Mouse (Mus musculus): ENCODE data around the gene Lrrc8d. TPM values are rescaled to one million over a fixed set of nuclear protein-coding genes. Genes with fewer than 3 reads are reported as not detected.
A peak's percentile ranks its signal among the peaks of the same experiment; 100 is the strongest.

Gene Lrrc8d
- polyA plus RNA-seq, 1 experiment from 2014 or later, result 9.7 TPM

GRCm38 (mm10) chr5:105697886-105698285 is 1.9 kb upstream of the Lrrc8d start:
- no peak for ATAC-seq (ENCODE audit: insufficient read depth, low FRiP score)
- Histone ChIP-seq H3K9me3 (replicated peaks; ENCODE audit: control insufficient read depth, low read length) (no peaks in the 10 kb centered on the region), H3K4me3 (replicated peaks; ENCODE audit: low read length) (no peak overlapping the region), H3K27me3 (ENCODE audit: control insufficient read depth, insufficient read depth, low read length) (no peaks in the 10 kb centered on the region), H3K4me2 (ENCODE audit: low read depth, low read length) (no peak overlapping the region), H3K4me1 (ENCODE audit: control insufficient read depth, insufficient read depth, low read length) (peaks cover 17% of the 10 kb centered on the region; the same call in 1 of the 2 replicates), H3K9ac (ENCODE audit: low read length) (no peak overlapping the region), H3K36me3 (ENCODE audit: control insufficient read depth, insufficient read depth, low read length) (no peaks in the 10 kb centered on the region), H3K27ac (ENCODE audit: low read length) (no peak overlapping the region)
- 84% methylated on average over 3 of the region's 3 CpGs for WGBS

GRCm38 (mm10) chr5:105698694-105699093 is 1.1 kb upstream of the Lrrc8d start:
- Histone ChIP-seq H3K9me3 (replicated peaks; ENCODE audit: control insufficient read depth, low read length) (no peaks in the 10 kb centered on the region), H3K36me3 (ENCODE audit: control insufficient read depth, insufficient read depth, low read length) (no peaks in the 10 kb centered on the region), H3K4me2 (ENCODE audit: low read depth, low read length) (peak overlapping the region; percentile 93), H3K9ac (ENCODE audit: low read length) (peak overlapping the region; percentile 93), H3K27me3 (ENCODE audit: control insufficient read depth, insufficient read depth, low read length) (no peaks in the 10 kb centered on the region), H3K27ac (ENCODE audit: low read length) (peak overlapping the region; percentile 93), H3K4me1 (ENCODE audit: control insufficient read depth, insufficient read depth, low read length) (peaks cover 18% of the 10 kb centered on the region; the same call in 1 of the 2 replicates), H3K4me3 (replicated peaks; ENCODE audit: low read length) (peak overlapping the region; percentile 88)
- WGBS, result 32% methylated on average over 7 of the region's 7 CpGs
- ATAC-seq (ENCODE audit: insufficient read depth, low FRiP score), result peak; percentile 14; the same call in 1 of the 2 replicates

GRCm38 (mm10) chr5:105700070-105700851 is 492 bp downstream of the Lrrc8d start:
- H3K27ac ChIP-seq (ENCODE audit: low read length), result peak overlapping the region; percentile 93
- ATAC-seq (ENCODE audit: insufficient read depth, low FRiP score), result peak; percentile 83
- H3K27me3 ChIP-seq (ENCODE audit: control insufficient read depth, insufficient read depth, low read length), result no peaks in the 10 kb centered on the region
- peaks cover 24% of the 10 kb centered on the region for H3K4me1 ChIP-seq (ENCODE audit: control insufficient read depth, insufficient read depth, low read length)
- H3K9ac ChIP-seq (ENCODE audit: low read length), result peak overlapping the region; percentile 93
- peak overlapping the region; percentile 88 for H3K4me3 ChIP-seq (replicated peaks; ENCODE audit: low read length)
- H3K36me3 ChIP-seq (ENCODE audit: control insufficient read depth, insufficient read depth, low read length), result no peaks in the 10 kb centered on the region
- WGBS, result under 1% methylated on average over 101 of the region's 101 CpGs
- H3K4me2 ChIP-seq (ENCODE audit: low read depth, low read length), result peak overlapping the region; percentile 93
- no peaks in the 10 kb centered on the region for H3K9me3 ChIP-seq (replicated peaks; ENCODE audit: control insufficient read depth, low read length)

- Histone ChIP-seq H3K36me3 (ENCODE audit: control insufficient read depth, insufficient read depth, low read length) (no peaks in the 10 kb centered on the region), H3K27me3 (ENCODE audit: control insufficient read depth, insufficient read depth, low read length) (no peaks in the 10 kb centered on the region), H3K4me3 (replicated peaks; ENCODE audit: low read length) (peak overlapping the region; percentile 88), H3K9ac (ENCODE audit: low read length) (no peak overlapping the region; the same call in 1 of the 2 replicates), H3K27ac (ENCODE audit: low read length) (no peak overlapping the region), H3K4me2 (ENCODE audit: low read depth, low read length) (peak overlapping the region; percentile 93), H3K9me3 (replicated peaks; ENCODE audit: control insufficient read depth, low read length) (no peaks in the 10 kb centered on the region), H3K4me1 (ENCODE audit: control insufficient read depth, insufficient read depth, low read length) (peaks cover 24% of the 10 kb centered on the region)
- ATAC-seq (ENCODE audit: insufficient read depth, low FRiP score), result no peak
- 48% methylated on average over 9 of the region's 9 CpGs for WGBS
These were observed 1.6 kb downstream of the Lrrc8d start for GRCm38 (mm10) chr5:105701326-105701725.

- peak overlapping the region; percentile 93; the same call in 1 of the 2 replicates for H3K4me2 ChIP-seq (ENCODE audit: low read depth, low read length)
- no peaks in the 10 kb centered on the region for H3K36me3 ChIP-seq (ENCODE audit: control insufficient read depth, insufficient read depth, low read length)
- H3K9me3 ChIP-seq (replicated peaks; ENCODE audit: control insufficient read depth, low read length), result no peaks in the 10 kb centered on the region
- ATAC-seq (ENCODE audit: insufficient read depth, low FRiP score), result no peak
- H3K4me3 ChIP-seq (replicated peaks; ENCODE audit: low read length), result no peak overlapping the region
- no peaks in the 10 kb centered on the region for H3K27me3 ChIP-seq (ENCODE audit: control insufficient read depth, insufficient read depth, low read length)
- no peak overlapping the region for H3K9ac ChIP-seq (ENCODE audit: low read length)
- no peak overlapping the region for H3K27ac ChIP-seq (ENCODE audit: low read length)
- WGBS, result 62% methylated on average over 8 of the region's 8 CpGs
- peaks cover 24% of the 10 kb centered on the region for H3K4me1 ChIP-seq (ENCODE audit: control insufficient read depth, insufficient read depth, low read length)
These were observed 2.1 kb downstream of the Lrrc8d start for GRCm38 (mm10) chr5:105701844-105702243.

GRCm38 (mm10) chr5:105702580-105703285 is 3.0 kb downstream of the Lrrc8d start:
- H3K4me3 ChIP-seq (replicated peaks; ENCODE audit: low read length), result no peak overlapping the region
- no peak overlapping the region for H3K27ac ChIP-seq (ENCODE audit: low read length)
- 75% methylated on average over 9 of the region's 9 CpGs for WGBS
- H3K36me3 ChIP-seq (ENCODE audit: control insufficient read depth, insufficient read depth, low read length), result no peaks in the 10 kb centered on the region
- no peaks in the 10 kb centered on the region for H3K27me3 ChIP-seq (ENCODE audit: control insufficient read depth, insufficient read depth, low read length)
- no peak overlapping the region for H3K9ac ChIP-seq (ENCODE audit: low read length)
- no peak for ATAC-seq (ENCODE audit: insufficient read depth, low FRiP score)
- H3K4me1 ChIP-seq (ENCODE audit: control insufficient read depth, insufficient read depth, low read length), result peaks cover 24% of the 10 kb centered on the region
- no peak overlapping the region for H3K4me2 ChIP-seq (ENCODE audit: low read depth, low read length)
- H3K9me3 ChIP-seq (replicated peaks; ENCODE audit: control insufficient read depth, low read length), result no peaks in the 10 kb centered on the region

GRCm38 (mm10) chr5:105703286-105703655 is 3.5 kb downstream of the Lrrc8d start:
- H3K27me3 ChIP-seq (ENCODE audit: control insufficient read depth, insufficient read depth, low read length), result no peaks in the 10 kb centered on the region
- H3K4me3 ChIP-seq (replicated peaks; ENCODE audit: low read length), result no peak overlapping the region
- peaks cover 24% of the 10 kb centered on the region for H3K4me1 ChIP-seq (ENCODE audit: control insufficient read depth, insufficient read depth, low read length)
- ATAC-seq (ENCODE audit: insufficient read depth, low FRiP score), result no peak
- 83% methylated on average over 11 of the region's 11 CpGs for WGBS
- no peaks in the 10 kb centered on the region for H3K36me3 ChIP-seq (ENCODE audit: control insufficient read depth, insufficient read depth, low read length)
- no peak overlapping the region for H3K4me2 ChIP-seq (ENCODE audit: low read depth, low read length)
- no peak overlapping the region for H3K9ac ChIP-seq (ENCODE audit: low read length)
- no peak overlapping the region for H3K27ac ChIP-seq (ENCODE audit: low read length)
- no peaks in the 10 kb centered on the region for H3K9me3 ChIP-seq (replicated peaks; ENCODE audit: control insufficient read depth, low read length)

- H3K27ac ChIP-seq (ENCODE audit: low read length), result no peak overlapping the region
- H3K4me3 ChIP-seq (replicated peaks; ENCODE audit: low read length), result no peak overlapping the region
- no peak overlapping the region for H3K4me2 ChIP-seq (ENCODE audit: low read depth, low read length)
- peaks cover 17% of the 10 kb centered on the region for H3K4me1 ChIP-seq (ENCODE audit: control insufficient read depth, insufficient read depth, low read length)
- ATAC-seq (ENCODE audit: insufficient read depth, low FRiP score), result no peak
- WGBS, result 40% methylated on average over 9 of the region's 9 CpGs
- no peaks in the 10 kb centered on the region for H3K9me3 ChIP-seq (replicated peaks; ENCODE audit: control insufficient read depth, low read length)
- H3K9ac ChIP-seq (ENCODE audit: low read length), result peak overlapping the region; percentile 22; the same call in 1 of the 2 replicates
- H3K36me3 ChIP-seq (ENCODE audit: control insufficient read depth, insufficient read depth, low read length), result no peaks in the 10 kb centered on the region
- no peaks in the 10 kb centered on the region for H3K27me3 ChIP-seq (ENCODE audit: control insufficient read depth, insufficient read depth, low read length)
These were observed 4.8 kb downstream of the Lrrc8d start for GRCm38 (mm10) chr5:105704573-105704972.

- no peak overlapping the region for H3K4me3 ChIP-seq (replicated peaks; ENCODE audit: low read length)
- no peak overlapping the region for H3K9ac ChIP-seq (ENCODE audit: low read length)
- no peaks in the 10 kb centered on the region for H3K9me3 ChIP-seq (replicated peaks; ENCODE audit: control insufficient read depth, low read length)
- peaks cover 18% of the 10 kb centered on the region for H3K4me1 ChIP-seq (ENCODE audit: control insufficient read depth, insufficient read depth, low read length)
- H3K4me2 ChIP-seq (ENCODE audit: low read depth, low read length), result no peak overlapping the region
- 66% methylated on average over 11 of the region's 11 CpGs for WGBS
- no peak overlapping the region for H3K27ac ChIP-seq (ENCODE audit: low read length)
- no peaks in the 10 kb centered on the region for H3K36me3 ChIP-seq (ENCODE audit: control insufficient read depth, insufficient read depth, low read length)
- no peak for ATAC-seq (ENCODE audit: insufficient read depth, low FRiP score)
- no peaks in the 10 kb centered on the region for H3K27me3 ChIP-seq (ENCODE audit: control insufficient read depth, insufficient read depth, low read length)
These were observed 6.9 kb downstream of the Lrrc8d start for GRCm38 (mm10) chr5:105706635-105707034.

Data from stomach, embryonic 16.5 days (tissue).